Mouse (Mus musculus) urinary bladder, postnatal 4 days (tissue): ENCODE measurements at regions not wholly inside any gene's neighbourhood (a gene's known extent, or its start where the extent isn't known, plus 50 kb on each side); places are given as distances from the start of the nearest gene placed in this dataset.
"Not testable (repeated sequence)": the region's sequence is repeated elsewhere in the genome, so short reads cannot be mapped to it uniquely, and the experiment has no call there.

Experiments
- DNase-seq, 2 experiments: peaks; one replicate each; pipeline ENCODE4 v3.0.0; 2021 to 2022; ENCODE audit warnings: low spot score in 2 of 2

DNA sequence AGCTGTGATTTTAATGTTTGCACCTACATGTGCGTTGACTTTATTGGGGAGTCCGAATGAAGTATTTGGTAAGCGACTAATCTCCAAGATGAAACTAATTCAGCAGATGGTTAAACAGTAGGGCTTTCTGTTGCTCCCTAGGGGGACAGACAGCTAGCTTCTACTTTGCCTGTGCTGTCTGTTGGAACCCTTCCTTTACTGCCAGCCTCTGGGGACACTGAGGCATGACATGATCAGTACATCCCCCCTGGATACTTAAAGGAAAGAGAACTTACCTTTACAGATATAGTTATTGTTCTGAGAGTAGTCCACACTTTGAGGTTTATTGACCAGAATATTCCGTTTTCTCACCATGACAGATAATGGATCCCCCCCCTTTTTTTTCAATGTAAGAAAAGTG lies 289.8 kb upstream of the Ift57 start:
- DNase-seq: no peak

DNA sequence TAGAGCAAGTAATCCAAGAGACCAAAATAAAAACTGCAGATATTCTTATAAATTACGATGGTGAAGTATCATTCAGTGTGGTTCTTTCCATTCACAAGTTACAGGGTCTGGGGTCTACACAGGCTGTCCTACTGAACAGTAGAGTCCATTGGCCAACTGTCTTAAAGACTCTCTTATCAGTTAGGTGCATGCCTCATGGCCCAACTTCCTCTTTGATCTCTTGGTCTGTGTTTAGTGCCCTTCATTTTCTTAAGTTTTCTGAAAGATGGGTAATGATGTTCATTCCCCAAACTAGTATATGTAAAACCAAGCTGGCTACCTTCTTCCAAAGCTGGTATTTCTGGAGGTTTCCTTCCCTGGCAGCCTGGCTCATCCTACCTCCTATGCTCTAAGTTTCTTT lies 268.7 kb upstream of the Ift57 start:
- no peak for DNase-seq

DNA sequence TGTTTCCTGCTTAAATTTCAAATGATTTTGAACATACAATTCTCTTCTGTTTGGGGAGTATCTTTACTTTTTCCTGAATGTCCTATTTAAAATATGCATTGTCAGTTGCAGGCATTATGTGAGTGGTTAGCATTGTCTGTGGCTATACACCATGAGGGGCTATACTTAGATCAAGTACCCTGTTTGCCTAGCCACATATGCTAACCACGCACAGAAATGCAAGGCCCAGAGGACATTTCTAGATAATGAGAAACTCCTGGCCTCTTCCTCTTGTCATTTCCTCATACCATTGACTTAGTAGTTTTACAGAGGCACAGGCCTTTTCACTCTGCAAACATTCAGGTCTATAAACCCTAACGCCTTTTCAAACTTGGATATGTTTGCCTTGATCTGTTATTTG lies 267.1 kb upstream of the Ift57 start:
- no peak for DNase-seq

DNA sequence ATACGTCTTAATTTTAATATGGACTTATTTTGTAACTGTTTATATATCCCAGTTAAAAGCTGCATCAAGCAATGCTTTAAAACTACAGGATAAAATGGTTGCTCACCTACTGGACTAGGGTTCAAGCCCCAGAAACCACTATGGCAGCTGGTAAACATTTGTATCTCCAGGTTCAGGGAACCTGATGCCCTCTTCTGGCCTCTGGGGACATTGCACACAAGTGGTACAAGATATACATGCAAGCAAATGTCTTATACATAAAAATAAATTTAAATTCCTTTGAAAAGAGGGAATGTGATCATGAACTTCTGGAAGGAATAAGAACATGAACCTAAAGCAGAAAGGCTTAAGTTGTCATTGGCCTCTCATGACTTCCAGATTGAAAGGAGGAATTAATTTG lies 257.8 kb upstream of the Ift57 start:
- DNase-seq: no peak

DNA sequence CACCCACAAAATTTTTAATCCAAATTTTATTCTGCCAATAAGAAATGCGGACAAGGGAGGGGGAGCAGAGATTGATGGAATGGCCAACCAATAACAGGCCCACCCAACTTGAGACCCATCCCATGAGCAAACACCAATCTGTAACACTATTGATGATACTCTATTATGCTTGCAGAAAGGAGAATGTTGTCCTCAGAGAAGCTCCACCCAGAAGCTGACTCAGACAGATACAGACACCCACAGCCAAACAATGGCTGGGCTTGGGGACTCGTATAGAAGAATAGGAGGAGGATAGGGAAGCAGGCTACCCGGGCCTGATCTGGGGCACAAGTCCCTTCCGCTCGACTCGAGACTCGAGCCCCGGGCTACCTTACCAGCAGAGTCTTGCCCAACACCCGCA lies 251.7 kb upstream of the Ift57 start:
- not testable (repeated sequence) for DNase-seq

DNA sequence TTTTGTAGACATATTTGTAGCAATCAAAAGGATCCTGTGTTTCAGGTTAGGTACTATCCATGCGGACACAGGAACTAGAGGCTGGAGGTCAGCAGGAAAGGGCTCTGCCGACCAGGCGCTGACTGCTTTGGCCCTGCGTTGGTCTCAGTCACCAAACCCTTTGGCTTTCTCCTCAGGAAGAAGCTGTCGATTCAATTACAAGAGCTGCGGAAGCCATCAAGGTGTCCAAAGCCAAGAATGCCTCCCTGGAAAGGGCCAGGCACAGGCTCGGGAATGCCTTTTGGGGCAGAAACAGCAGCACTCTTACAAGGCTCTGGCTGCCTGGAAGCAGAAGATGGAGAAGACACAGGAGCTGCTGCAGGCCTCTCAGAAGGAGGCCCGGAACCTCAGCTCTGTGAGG lies 205.2 kb upstream of the Ift57 start:
- no peak for DNase-seq

DNA sequence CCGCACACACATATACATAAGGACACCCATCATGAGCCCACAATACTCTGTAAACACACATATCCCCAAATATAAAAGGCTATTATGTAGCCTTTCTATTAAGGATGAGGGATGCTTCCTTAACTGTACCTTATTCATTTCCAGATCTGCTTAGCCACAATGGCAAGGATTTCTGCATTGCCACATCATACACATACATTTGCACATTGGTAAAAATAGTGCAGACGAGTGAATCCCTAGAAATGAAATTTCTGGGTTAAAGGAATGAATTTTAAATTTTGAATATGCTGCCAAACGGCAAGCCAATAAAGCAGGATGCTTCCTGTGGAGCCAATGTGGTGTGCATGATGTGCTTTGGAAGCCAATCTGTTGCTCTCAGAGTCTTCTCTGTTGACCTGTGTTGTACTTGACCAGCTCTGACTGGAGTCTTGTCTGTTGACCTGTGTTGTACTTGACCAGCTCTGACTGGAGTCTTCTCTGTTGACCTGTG lies 201.5 kb upstream of the Ift57 start:
- no peak for DNase-seq

DNA sequence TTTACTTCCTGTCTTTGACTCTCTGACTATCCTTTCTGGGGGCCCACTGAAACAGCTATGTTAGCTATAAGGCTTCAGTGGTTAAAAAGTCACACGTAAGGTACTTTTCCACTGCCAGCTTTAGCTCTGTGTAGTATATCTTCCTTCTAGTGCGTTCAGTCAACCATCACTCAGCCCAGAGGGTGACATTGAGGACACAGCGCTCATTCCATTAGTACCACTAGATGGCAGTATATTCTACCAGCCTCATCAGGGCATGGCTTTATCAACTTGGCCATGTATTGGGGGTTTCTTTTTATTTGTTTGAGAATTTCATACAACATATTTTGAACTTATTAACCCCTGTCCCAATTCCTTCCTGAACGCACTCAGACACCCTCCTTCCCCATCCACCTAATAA lies 198.2 kb upstream of the Ift57 start:
- no peak for DNase-seq

DNA sequence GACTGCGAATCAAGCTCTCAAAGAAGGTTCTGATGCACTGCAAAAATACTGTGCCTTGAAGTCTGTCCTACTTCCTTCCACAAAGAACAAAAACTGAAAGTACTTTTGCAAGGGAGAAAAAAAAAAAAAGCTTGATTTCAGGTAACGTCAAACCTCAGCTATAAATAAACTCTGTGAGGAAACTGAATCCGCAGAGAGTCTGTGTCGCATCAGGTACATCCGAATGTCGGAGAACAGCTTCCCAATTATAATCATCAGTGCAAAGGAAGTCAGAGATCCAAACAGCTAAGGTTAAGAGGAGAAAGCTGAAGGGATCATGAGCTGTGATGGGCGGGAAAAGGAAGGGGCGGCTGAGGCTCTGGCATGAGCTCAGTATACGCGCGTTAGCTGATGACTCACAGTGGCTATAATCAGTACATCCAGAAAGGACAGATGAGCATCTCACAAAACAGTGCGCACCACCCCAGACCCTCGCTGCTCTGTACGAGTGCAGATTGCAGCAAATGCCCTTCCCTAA lies 195.1 kb upstream of the Ift57 start:
- DNase-seq: no peak

DNA sequence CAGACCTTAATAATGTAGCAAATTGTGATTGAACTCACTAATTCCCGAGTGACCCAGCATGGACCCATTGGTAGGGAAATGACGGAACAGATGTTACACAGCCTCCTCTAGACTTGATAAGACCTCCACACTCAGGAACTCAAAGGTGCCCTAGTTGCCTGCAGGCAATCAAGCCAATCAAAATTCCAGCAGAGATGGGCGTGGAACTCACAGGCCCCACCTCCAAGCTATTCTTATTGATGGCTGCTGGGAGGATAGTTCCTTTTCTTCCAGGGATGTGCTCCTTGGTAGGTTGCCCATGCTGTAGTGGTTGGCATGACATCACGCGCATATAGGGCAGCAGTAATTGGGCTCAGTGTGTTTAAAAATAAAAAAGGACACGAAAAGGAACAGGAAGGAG lies 194.4 kb upstream of the Ift57 start:
- no peak for DNase-seq

DNA sequence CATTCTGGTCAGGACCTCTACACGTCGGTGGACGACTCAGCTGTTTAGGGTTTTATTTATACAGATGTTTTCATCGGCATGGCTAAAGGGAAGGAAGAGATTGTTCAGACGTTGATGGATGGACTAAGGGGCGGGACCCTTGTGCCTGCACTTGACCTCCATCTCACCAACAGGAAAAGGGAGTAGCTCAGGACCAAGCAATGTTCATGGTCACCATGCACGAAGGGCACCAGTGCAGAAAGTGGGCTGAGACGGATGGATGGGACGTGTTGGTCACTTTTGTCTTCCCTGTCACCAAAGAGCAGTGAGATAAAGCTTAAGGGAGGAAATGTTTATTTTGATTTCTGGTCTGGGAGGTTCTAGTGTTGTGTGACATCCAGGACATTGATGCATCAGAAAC lies 193.8 kb upstream of the Ift57 start:
- DNase-seq: no peak

DNA sequence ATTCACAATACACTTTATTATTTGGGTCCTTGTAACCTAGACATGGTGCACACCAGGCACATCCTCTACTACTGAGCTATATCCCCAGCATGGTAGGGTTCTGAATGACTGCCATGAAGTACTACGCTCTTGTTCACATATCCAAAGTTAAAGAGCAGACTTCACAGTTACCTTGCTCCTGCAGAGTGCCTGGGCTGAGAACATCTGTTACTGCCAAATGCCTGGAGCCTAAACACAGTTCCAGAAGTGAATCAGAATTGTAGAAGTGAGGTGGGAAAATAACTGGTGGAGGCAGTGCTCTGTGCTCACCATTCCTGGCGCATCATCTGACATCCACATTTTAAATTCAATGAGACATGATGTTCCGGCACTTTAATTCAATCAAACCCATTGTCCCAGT lies 180.2 kb upstream of the Ift57 start:
- no peak for DNase-seq

DNA sequence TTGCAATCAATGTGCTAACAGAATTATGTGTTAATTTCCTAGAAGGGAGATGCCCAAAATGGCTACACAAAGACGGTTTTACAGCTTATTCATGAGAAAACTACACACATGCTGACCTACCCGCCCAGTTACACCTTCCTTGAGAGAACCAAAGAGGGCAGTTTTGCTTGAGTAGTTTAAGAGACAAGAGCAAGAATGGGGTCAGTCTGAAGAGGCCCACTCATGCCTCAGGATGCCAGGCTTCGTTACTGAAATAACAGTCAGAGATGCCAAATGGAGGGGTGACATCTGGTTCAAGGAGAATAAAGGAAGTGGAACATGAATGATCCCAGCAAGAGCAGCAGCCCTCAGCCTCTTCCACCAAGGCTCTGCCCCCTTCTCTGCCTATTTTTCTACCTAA lies 178.6 kb upstream of the Ift57 start:
- DNase-seq: no peak

DNA sequence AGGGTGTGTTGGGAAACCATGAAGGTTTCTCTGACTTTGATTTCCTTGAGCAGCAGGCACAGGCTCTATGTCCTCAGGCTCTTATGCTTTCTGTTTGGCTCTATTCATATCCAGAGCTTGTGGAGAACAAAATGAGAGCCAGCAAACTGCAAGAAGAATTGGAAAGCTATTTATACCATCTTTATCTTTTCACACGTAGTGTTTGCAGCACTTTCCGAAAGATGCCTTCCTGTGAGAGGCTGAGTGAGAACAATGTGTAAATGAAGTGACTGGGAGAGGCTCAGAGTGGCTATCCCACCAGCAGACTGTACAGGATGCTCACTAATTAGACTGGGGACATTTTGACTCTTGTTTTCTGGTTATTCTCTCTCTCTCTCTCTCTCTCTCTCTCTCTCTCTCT lies 177.3 kb upstream of the Ift57 start:
- DNase-seq: no peak

DNA sequence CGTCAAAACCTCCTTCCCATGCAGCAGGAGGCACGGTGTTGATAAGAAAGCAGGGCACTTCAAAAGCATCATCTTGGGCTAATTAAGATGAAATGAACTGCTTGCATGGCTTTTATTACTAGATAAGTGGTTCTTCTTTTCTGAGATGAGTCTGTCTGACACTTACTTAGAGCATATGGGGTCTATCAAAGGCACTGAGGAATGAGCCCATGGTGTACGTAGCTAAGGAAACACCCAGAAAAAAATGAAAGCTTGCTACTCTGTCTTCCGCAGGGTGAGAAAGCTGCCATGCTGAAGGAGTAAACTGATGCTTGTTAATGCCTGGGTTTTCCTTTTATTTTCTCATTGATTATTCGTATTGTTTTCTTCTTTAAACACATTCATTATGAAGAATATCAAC lies 176.5 kb upstream of the Ift57 start:
- no peak for DNase-seq

DNA sequence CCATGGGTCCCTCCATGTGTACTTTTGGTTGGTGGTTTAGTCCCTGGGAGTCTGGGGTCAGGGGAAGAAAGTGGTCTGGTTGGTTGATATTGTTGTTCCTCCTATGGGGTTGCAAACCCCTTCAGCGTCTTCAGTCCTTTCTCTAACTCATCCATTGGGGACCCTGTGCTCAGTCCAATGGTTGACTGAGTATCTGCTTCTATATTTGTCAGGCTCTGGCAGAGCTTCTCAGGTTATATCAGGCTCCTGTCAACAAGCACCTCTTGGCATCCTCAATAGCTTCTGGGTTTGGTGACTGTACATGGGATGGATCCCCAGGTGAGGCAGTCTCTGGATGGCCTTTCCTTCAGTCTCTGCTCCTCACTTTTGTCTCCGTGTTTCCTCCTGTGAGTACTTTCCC lies 170.4 kb upstream of the Ift57 start:
- DNase-seq: not testable (repeated sequence)

DNA sequence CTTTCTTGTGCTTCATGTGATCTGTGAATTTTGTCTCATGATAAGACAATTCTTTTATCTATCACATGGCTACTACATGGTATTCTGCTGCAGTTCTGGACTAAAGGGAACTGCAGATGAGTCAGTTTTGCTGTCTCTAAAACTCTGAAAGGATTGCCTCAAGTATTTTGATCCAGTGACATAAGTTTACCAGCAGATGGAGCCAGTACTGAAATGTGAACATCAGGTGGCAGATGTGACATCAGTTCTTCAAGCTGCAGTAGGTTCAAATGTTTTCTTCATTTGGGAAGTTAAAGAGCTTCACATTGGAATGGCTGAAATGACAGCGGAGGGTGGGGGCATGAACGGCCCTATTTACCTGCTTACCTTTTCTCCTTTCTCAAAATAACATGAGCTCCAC lies 170.0 kb upstream of the Ift57 start:
- DNase-seq: no peak

DNA sequence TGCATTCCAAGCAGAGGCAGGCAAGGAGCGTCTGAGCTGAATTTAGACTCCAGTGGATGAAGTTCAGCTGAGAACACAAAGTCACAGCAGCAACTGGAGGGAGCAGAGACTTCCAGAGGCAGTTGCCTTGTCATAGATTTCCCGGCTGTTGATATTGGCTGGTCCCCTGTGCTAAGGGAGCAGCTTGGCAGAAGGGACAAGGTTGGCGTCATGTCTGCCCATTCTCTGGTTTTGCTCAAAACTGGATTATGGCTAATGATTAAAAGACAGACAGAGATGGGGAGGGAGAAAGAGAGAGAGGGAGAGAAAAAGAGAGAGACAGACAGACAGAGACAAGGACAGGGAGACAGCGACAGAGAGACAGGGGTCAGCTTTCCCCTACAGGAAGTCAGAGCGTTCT lies 169.0 kb upstream of the Ift57 start:
- DNase-seq: no peak

DNA sequence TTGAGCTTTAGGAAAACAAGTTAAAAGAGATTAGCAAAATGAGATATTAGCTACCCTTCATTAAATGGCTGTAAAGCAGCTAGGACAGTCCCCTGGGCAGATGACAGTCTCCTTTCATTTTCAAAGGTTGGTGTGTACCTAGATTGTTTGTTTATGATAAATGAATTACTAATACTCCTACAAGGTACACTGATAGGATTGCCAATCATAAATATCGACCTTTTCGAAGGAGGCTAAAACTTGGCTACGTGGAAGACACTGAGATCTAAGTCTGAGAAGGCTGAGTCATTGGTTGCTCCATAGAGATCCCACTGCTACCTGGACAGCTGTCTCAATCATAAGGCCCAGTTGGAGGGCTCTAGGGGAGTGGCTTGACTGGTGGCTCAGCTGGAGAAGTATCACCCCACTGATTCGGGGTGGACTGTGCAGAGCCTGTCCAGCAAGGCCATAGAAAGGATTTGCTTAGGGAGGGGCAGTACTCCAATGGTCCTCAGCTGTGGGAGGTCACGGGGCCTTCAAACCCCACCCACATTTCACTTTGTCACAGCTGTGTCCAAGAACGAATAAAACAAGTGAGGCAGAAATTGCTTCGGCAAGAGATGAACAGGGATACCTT lies 166.9 kb upstream of the Ift57 start:
- DNase-seq: no peak

DNA sequence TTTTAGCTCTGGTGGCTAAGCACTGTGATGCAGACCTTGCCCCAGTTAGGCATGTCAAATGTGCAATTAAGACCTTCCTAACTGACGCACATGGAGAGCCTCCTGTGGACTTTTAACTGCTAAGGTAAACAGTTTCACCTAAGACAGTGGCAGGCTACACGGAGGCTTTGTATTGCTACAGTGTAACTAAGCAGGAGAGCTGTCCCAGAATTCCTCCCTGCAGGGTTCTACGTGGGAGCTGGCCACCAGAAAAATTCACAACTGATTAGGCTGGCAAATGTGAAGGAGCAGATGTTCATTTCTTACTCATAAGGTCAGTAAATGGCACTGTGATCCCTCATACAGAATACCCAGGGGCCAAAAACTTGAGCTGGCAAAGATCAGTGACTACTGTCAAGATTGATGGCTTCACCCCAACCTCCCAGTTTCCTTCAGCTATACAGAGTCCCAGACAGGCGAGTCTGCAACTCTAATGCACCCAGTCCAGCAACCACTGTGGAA lies 165.5 kb upstream of the Ift57 start:
- DNase-seq: no peak

DNA sequence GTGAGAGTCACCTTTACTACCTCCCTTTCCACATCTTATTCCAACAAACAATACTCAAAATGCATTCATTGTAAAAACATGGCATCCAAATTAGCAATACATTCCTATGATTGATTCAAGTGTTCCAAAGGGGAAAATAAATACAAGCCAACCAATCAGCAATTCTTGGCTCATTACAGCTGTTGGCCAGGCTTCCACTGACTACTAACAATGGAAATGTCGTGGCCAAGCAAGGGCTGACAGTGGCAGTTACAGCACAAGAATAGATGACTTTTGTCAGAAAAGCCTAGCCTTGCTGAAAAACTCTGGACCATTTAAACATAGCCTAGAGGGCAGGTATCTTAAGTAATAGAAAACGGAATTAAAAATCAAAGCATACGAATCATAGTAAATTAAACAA lies 148.8 kb upstream of the Ift57 start:
- DNase-seq: no peak

DNA sequence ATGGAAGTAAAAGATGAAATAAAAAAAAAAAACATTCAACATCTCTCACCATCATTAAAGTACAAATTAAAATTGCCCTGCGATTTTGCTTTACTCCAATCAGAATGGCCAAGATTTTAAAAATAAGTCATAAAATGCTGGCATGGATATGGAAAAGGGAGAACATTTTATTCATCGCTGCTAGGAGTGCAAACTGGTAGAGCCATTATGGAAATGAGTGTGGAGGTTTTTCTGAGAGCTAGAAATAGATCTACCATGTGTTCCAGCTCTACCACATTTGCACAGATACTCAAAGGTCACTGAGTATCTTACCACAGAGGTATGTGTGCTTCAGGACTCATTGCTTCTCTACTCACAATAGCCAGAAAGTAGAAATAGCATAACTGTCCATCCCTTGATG lies 129.0 kb upstream of the Ift57 start:
- DNase-seq: no peak

DNA sequence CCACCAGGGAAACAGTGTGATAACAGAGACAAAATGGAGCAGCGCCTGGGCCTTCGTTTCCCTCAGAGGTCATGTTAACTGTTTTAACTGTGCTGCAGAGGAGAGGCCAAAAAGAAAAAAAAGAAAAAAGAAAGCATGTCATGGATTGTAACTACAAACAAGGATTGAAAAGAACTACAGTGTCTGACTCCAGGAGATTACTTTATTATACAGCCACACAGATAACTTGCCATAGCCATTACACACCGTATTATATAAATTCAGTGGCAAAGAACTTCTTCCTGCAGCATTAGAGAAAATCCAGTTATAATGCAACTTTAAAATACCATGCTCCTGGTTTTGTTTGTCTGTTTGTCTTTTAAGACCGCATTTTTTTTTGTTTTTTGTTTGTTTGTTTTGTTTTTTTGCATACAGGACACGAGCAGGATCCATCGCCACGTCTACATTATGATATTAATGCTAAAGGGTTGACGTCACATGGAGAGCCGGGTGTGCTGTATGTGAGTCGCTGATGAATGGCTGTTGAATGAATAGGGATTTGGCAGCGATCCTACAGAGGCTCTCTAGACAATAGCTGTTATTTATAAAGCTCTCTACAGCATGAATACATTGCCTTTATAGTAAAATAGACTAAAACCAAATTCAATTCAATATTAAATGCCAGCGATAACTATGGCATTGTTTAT lies 126.4 kb upstream of the Ift57 start:
- DNase-seq: no peak

DNA sequence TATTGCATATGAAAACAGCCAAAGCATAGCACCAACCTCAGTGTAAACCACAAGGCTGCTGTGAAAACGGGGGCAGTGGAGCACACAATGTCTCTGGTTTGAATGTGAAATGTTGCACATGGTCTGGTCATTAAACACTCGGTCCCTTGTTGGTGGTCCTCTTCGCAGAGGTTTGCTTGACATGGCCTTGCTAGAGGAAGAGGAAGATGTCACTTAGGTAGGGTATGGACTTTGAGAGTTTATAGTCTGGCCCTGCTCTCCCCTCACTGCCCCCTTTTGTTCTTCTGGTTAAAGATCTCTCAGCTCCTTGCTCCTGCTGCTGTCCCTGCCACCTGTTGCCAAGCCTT lies 125.9 kb upstream of the Ift57 start:
- no peak for DNase-seq
